Mouse (Mus musculus) limb, embryonic 12.5 days (tissue): ENCODE measurements at regions not wholly inside any gene's neighbourhood (a gene's known extent, or its start where the extent isn't known, plus 50 kb on each side); places are given as distances from the start of the nearest gene placed in this dataset.

ENCODE experiments used
- ATAC-seq: fragments of 200-750 bp; cut with Nextera tagmentation; 2 replicates; pipeline ENCODE4 v1.8.0; 2017; ENCODE audit warnings: low read depth, moderate TSS enrichment; ENCODE audit not compliant: insufficient number of reproducible peaks, insufficient read depth, low FRiP score, low TSS enrichment
- H3K27ac ChIP-seq: fragments of 300-500 bp; sonication (generic); 2 replicates; pipeline ENCODE4 v1.5.1; 2016; ENCODE audit warnings: mild to moderate bottlenecking, moderate library complexity
- H3K27me3 ChIP-seq: fragments of 300-500 bp; sonication (generic); 2 replicates; pipeline ENCODE4 v1.6.1; 2016; ENCODE audit warnings: mild to moderate bottlenecking, moderate library complexity
- H3K36me3 ChIP-seq: fragments of 300-500 bp; sonication (generic); 2 replicates; pipeline ENCODE4 v1.6.1; 2016; ENCODE audit warnings: mild to moderate bottlenecking, moderate library complexity
- H3K4me1 ChIP-seq: fragments of 300-500 bp; sonication (generic); replicated peaks from 2 replicates; pipeline ENCODE4 v1.6.1; 2016
- H3K4me2 ChIP-seq: fragments of 300-500 bp; sonication (generic); 2 replicates; pipeline ENCODE4 v1.6.1; 2016; ENCODE audit warnings: mild to moderate bottlenecking, moderate library complexity
- H3K4me3 ChIP-seq: fragments of 300-500 bp; sonication (generic); replicated peaks from 2 replicates; pipeline ENCODE4 v1.5.1; 2016; ENCODE audit warnings: mild to moderate bottlenecking
- H3K9ac ChIP-seq: fragments of 300-500 bp; sonication (generic); replicated peaks from 2 replicates; pipeline ENCODE4 v1.6.1; 2016; ENCODE audit warnings: mild to moderate bottlenecking, moderate library complexity
- H3K9me3 ChIP-seq: fragments of 300-500 bp; sonication (generic); 2 replicates; pipeline ENCODE4 v1.6.1; 2016; ENCODE audit warnings: mild to moderate bottlenecking, moderate library complexity
- WGBS: fragments of 180-500 bp; shearing (Covaris S2); methylation state at CpG from one replicate; pipeline ENCODE4 v1.1.7; 2016; 5-methylcytosine and 5-hydroxymethylcytosine counted together

DNA sequence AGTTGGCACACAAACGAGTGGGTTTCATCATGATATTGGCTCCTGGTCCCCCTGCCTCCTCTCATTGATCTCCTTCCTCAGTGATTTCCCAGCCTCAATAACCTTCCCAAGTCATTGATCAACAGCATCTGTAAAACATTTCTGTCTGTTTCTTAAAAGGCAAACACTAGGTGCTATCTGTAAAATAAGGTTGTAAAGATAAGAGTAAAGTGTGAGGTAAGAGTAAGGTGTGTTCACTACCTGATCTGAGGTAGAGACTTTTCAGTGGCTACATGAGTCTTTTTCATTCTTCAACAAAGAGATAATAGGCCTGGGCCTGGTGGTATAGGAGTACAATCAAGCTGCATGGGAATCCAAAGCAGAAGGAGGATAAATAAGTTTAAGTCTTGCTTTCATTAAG lies 55.7 kb downstream of the Plk2 start:
- Histone ChIP-seq H3K27ac (no peak overlapping the region), H3K36me3 (no peaks in the 10 kb centered on the region), H3K9me3 (no peaks in the 10 kb centered on the region), H3K4me1 (peaks cover 10% of the 10 kb centered on the region), H3K4me3 (no peak overlapping the region), H3K9ac (no peak overlapping the region), H3K4me2 (no peak overlapping the region), H3K27me3 (no peaks in the 10 kb centered on the region)
- no peak for ATAC-seq
- WGBS = 66% methylated on average over 1 of the region's 1 CpGs

GRCm38 (mm10) chr13:110452009-110452525 lies 57.2 kb downstream of the Plk2 start:
- WGBS = 60% methylated on average over 6 of the region's 6 CpGs
- Histone ChIP-seq H3K4me3 (no peak overlapping the region), H3K27ac (no peak overlapping the region), H3K27me3 (no peaks in the 10 kb centered on the region), H3K36me3 (no peaks in the 10 kb centered on the region), H3K9ac (no peak overlapping the region), H3K4me1 (peaks cover 10% of the 10 kb centered on the region), H3K9me3 (no peaks in the 10 kb centered on the region), H3K4me2 (no peak overlapping the region)
- no peak for ATAC-seq

- H3K36me3 ChIP-seq = no peaks in the 10 kb centered on the region
- H3K9ac ChIP-seq = no peak overlapping the region
- no peak overlapping the region for H3K4me2 ChIP-seq
- H3K4me1 ChIP-seq = peaks cover 10% of the 10 kb centered on the region
- H3K4me3 ChIP-seq = no peak overlapping the region
- H3K9me3 ChIP-seq = no peaks in the 10 kb centered on the region
- no peak overlapping the region for H3K27ac ChIP-seq
- no peak for ATAC-seq
- WGBS = 75% methylated on average over 4 of the region's 4 CpGs
- H3K27me3 ChIP-seq = no peaks in the 10 kb centered on the region
Measured at GRCm38 (mm10) chr13:110455085-110455484, 60.2 kb downstream of the Plk2 start.

- Histone ChIP-seq H3K27ac (no peak overlapping the region), H3K9ac (no peak overlapping the region), H3K4me3 (no peak overlapping the region), H3K4me1 (peaks cover 10% of the 10 kb centered on the region), H3K36me3 (no peaks in the 10 kb centered on the region), H3K9me3 (no peaks in the 10 kb centered on the region), H3K4me2 (no peak overlapping the region), H3K27me3 (no peaks in the 10 kb centered on the region)
- WGBS = 71% methylated on average over 5 of the region's 5 CpGs
- ATAC-seq = no peak
Measured at GRCm38 (mm10) chr13:110455569-110456196, 60.8 kb downstream of the Plk2 start.

DNA sequence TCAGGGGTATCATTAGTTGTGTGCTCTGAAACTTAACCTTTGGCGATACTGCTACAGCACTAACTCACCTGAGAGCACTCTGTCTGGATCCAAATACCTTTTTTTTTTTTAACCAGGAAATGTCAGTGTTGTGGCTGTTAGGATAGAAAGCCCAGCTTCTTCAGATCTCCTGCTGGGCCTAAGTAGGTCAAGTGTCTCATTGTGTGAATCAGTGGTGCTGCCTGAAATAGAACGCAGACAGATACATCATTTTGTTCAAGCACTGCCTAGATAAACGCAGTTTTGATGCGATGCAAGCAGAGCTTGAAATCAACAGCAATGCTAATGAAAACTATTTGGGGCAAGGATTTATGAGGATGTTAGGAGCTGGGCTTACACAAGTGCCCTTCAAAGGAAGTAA lies 63.9 kb downstream of the Plk2 start:
- no peaks in the 10 kb centered on the region for H3K9me3 ChIP-seq
- H3K4me1 ChIP-seq = peaks cover 10% of the 10 kb centered on the region
- H3K36me3 ChIP-seq = no peaks in the 10 kb centered on the region
- no peaks in the 10 kb centered on the region for H3K27me3 ChIP-seq
- H3K4me2 ChIP-seq = no peak overlapping the region
- H3K4me3 ChIP-seq = no peak overlapping the region
- H3K27ac ChIP-seq = no peak overlapping the region
- WGBS = 72% methylated on average over 4 of the region's 4 CpGs
- no peak overlapping the region for H3K9ac ChIP-seq
- ATAC-seq = no peak

- ATAC-seq = no peak
- Histone ChIP-seq H3K27ac (no peak overlapping the region), H3K9me3 (no peaks in the 10 kb centered on the region), H3K9ac (no peak overlapping the region), H3K27me3 (no peaks in the 10 kb centered on the region), H3K4me2 (no peak overlapping the region), H3K36me3 (no peaks in the 10 kb centered on the region), H3K4me1 (no peaks in the 10 kb centered on the region), H3K4me3 (no peak overlapping the region)
- 67% methylated on average over 13 of the region's 13 CpGs for WGBS
Measured at GRCm38 (mm10) chr13:110461581-110461980, 66.7 kb downstream of the Plk2 start.

- Histone ChIP-seq H3K4me2 (no peak overlapping the region), H3K27ac (no peak overlapping the region), H3K9me3 (no peaks in the 10 kb centered on the region), H3K4me1 (peaks cover 12% of the 10 kb centered on the region), H3K27me3 (no peaks in the 10 kb centered on the region), H3K4me3 (no peak overlapping the region), H3K9ac (no peak overlapping the region), H3K36me3 (no peaks in the 10 kb centered on the region)
- WGBS = 40% methylated on average over 4 of the region's 4 CpGs
- ATAC-seq = no peak
Measured at GRCm38 (mm10) chr13:110471526-110471925, 76.7 kb downstream of the Plk2 start.

DNA sequence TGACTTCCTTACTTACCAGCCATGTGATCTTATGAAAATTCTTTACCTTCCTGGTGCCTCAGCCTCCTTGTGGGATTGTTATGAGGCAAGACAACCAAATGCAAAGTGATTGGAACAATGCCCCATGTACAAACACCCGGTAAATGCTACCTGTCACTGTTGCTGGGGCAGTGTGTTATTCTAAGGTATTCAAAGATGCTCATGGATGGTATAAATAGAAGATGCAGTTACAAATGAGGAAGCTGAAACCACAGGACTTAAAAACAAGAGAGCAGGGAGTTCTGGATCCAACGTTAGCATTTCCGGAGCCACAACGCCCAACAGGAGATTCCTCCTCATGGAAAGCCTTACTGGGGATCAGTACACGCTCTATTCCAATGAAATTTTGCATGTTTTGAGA lies 82.9 kb downstream of the Plk2 start:
- Histone ChIP-seq H3K4me1 (no peaks in the 10 kb centered on the region), H3K4me2 (no peak overlapping the region), H3K27ac (no peak overlapping the region), H3K9me3 (no peaks in the 10 kb centered on the region), H3K27me3 (no peaks in the 10 kb centered on the region), H3K9ac (no peak overlapping the region), H3K4me3 (no peak overlapping the region), H3K36me3 (no peaks in the 10 kb centered on the region)
- WGBS = 92% methylated on average over 5 of the region's 5 CpGs
- ATAC-seq = no peak

- WGBS = 87% methylated on average over 5 of the region's 6 CpGs
Measured at GRCm38 (mm10) chr13:110484358-110484940, 89.6 kb downstream of the Plk2 start.

DNA sequence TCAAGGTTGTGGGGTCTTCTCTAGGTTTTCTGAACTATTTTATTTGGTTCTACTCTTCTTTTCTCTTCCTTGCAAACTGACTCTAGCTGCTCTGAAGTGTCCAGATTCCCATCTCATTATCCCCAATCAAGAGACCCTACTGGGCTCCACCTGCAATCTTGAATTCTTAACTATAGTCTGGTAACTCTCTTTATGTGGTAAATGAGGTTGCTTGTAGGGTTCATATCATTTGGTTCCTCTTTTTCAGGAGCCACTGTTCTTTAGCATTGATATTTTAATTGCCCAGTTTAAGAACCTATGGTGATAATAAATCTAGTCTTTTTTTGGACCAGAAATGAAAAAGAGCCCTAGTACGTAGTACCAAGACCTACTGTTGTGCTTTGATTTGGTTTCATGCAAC lies 90.7 kb downstream of the Plk2 start:
- no peaks in the 10 kb centered on the region for H3K27me3 ChIP-seq
- 92% methylated on average over 1 of the region's 1 CpGs for WGBS

More at GRCm38 (mm10) chr13:110484358-110484940, 89.6 kb downstream of the Plk2 start:
- ATAC-seq = no peak
- Histone ChIP-seq H3K9me3 (no peaks in the 10 kb centered on the region), H3K4me1 (0 out of 2 replicates have a peak, but pooled peaks cover 2% of the 10 kb centered on the region), H3K9ac (no peak overlapping the region), H3K27me3 (no peaks in the 10 kb centered on the region), H3K27ac (no peak overlapping the region), H3K4me3 (no peak overlapping the region), H3K4me2 (no peak overlapping the region), H3K36me3 (no peaks in the 10 kb centered on the region)

GRCm38 (mm10) chr13:110490166-110490565 lies 95.3 kb downstream of the Plk2 start:
- Histone ChIP-seq H3K4me2 (no peak overlapping the region), H3K4me3 (no peak overlapping the region), H3K9me3 (no peaks in the 10 kb centered on the region), H3K27me3 (no peaks in the 10 kb centered on the region), H3K9ac (no peak overlapping the region), H3K4me1 (peaks cover 9% of the 10 kb centered on the region; the same call in 1 of the 2 replicates), H3K36me3 (no peaks in the 10 kb centered on the region), H3K27ac (no peak overlapping the region)
- 55% methylated on average over 2 of the region's 2 CpGs for WGBS
- ATAC-seq = no peak

More for the DNA sequence above, 90.7 kb downstream of the Plk2 start:
- no peak overlapping the region for H3K27ac ChIP-seq
- ATAC-seq = no peak
- H3K9ac ChIP-seq = no peak overlapping the region
- no peaks in the 10 kb centered on the region for H3K9me3 ChIP-seq
- no peak overlapping the region for H3K4me2 ChIP-seq
- H3K4me3 ChIP-seq = no peak overlapping the region
- 0 out of 2 replicates have a peak, but pooled peaks cover 5% of the 10 kb centered on the region for H3K4me1 ChIP-seq
- no peaks in the 10 kb centered on the region for H3K36me3 ChIP-seq
